Mouse (Mus musculus) embryonic facial prominence, embryonic 12.5 days (tissue): ENCODE data around the gene Ndufs2. TPM values are rescaled to one million over a fixed set of nuclear protein-coding genes. Genes with fewer than 3 reads are reported as not detected.

Source experiments
- ATAC-seq: fragments of 200-750 bp; cut with Nextera tagmentation; 2 replicates; pipeline ENCODE4 v1.8.0; 2017; ENCODE audit not compliant: insufficient number of reproducible peaks, insufficient read depth, low FRiP score, low TSS enrichment
- H3K27ac ChIP-seq: fragments of 300-500 bp; sonication (generic); 2 replicates; pipeline ENCODE4 v1.5.1; 2016; ENCODE audit warnings: mild to moderate bottlenecking
- H3K27me3 ChIP-seq: fragments of 300-500 bp; sonication (generic); 2 replicates; pipeline ENCODE4 v1.6.1; 2016; ENCODE audit warnings: mild to moderate bottlenecking, moderate library complexity
- H3K36me3 ChIP-seq: fragments of 300-500 bp; sonication (generic); 2 replicates; pipeline ENCODE4 v1.6.1; 2016; ENCODE audit warnings: mild to moderate bottlenecking
- H3K4me1 ChIP-seq: fragments of 300-500 bp; sonication (generic); 2 replicates; pipeline ENCODE4 v1.6.1; 2016
- H3K4me2 ChIP-seq: fragments of 300-500 bp; sonication (generic); replicated peaks from 2 replicates; pipeline ENCODE4 v1.6.1; 2016; ENCODE audit warnings: mild to moderate bottlenecking, moderate library complexity
- H3K4me3 ChIP-seq: fragments of 300-500 bp; sonication (generic); 2 replicates; pipeline ENCODE4 v1.5.1; 2016; ENCODE audit warnings: mild to moderate bottlenecking
- H3K9ac ChIP-seq: fragments of 300-500 bp; sonication (generic); 2 replicates; pipeline ENCODE4 v1.6.1; 2016; ENCODE audit warnings: mild to moderate bottlenecking, moderate library complexity
- H3K9me3 ChIP-seq: fragments of 300-500 bp; sonication (generic); 2 replicates; pipeline ENCODE4 v1.6.1; 2016; ENCODE audit warnings: mild to moderate bottlenecking, moderate library complexity
- WGBS: fragments of 180-500 bp; shearing (Covaris S2); methylation state at CpG from one replicate; pipeline ENCODE4 v1.1.7; 2016; 5-methylcytosine and 5-hydroxymethylcytosine counted together
- polyA plus RNA-seq: library from polyadenylated mRNA; unstranded; fragments of >200 nt; fragmentation: Nextera tagmentation; extraction: Ambion mirVana; gene quantifications from 2 replicates; pipeline ENCODE4 v1.2.1, GENCODE M21; 2016

Gene Ndufs2
- polyA plus RNA-seq = 236 and 243 TPM in 2 replicates

DNA sequence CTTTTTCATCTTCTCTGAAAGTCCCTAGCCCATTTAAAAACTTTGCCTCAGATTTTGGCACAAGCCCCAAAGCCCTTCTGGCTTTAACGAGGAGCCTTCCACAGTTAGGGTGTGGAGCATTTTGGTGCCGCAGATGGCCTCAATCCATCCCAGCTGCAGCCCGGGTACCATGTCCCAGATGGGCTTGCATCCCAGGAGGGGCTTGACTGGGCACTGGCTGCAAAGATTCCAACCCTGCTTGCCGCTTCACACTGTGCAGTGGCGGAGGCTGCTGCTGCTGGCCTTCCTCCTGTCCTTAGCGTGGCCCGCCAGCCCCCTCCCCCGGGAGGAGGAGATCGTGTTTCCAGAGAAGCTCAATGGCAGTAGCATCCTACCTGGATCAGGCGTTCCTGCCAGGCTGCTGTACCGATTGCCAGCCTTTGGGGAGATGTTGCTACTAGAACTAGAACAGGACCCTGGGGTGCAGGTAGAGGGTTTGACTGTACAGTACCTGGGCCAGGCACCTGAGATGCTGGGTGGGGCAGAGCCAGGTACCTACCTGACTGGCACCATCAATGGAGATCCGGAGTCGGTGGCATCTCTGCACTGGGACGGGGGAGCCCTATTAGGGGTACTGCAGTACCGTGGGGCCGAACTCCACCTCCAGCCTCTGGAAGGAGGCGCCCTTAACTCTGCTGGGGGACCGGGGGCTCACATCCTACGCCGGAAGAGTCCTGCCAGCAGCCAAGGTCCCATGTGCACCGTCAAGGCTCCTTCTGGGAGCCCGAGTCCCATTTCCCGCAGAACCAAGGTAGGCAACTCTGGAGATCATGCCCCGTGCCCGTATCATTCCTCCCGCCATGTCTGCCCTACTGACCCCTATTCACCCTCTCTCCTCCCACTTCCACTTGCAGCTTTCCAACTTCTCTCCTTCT, at the start of gene Ndufs2:
Gene Ndufs2, minus strand, starts transcription at position 709 of the 914 bp plus-strand sequence.
- H3K4me3 ChIP-seq = peak within 1 kb of the TSS; percentile 42
- H3K4me2 ChIP-seq = peak within 1 kb of the TSS; percentile 80
- ATAC-seq = 0 out of 2 replicates have a peak, but pooled peaks have one; percentile 10
- H3K36me3 ChIP-seq = peaks cover 16% of the 10 kb centered on the region
- no peaks in the 10 kb centered on the region for H3K9me3 ChIP-seq
- 8% methylated on average over 26 of the region's 26 CpGs for WGBS
- peak within 1 kb of the TSS; percentile 55 for H3K9ac ChIP-seq
- no peaks in the 10 kb centered on the region for H3K27me3 ChIP-seq
- peaks cover 63% of the 10 kb centered on the region for H3K4me1 ChIP-seq
- H3K27ac ChIP-seq = peak within 1 kb of the TSS; percentile 95

DNA sequence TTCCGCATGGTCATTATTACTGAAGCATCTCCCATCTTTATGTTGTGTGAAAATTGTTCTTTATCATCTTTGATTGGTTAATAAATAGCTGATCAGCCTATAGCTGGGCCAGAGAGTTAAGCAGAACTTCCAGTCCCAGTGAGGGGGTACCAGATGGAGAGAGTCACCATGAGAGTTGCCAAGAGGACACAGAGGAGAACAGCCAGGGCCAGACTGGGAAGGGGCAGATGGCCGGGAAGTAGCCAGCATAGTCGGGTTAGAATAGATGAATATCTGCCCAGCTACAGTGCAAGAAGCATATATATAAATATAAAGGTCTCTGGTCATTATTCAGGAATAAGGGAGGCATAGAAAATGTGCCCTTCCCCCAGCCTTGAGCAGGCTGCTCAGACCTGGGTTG, 47.0 kb upstream of the Ndufs2 start:
- Histone ChIP-seq H3K9ac (no peak overlapping the region), H3K4me1 (peaks cover 7% of the 10 kb centered on the region; the same call in 1 of the 2 replicates), H3K36me3 (no peaks in the 10 kb centered on the region), H3K27me3 (peaks cover 14% of the 10 kb centered on the region; the same call in 1 of the 2 replicates), H3K9me3 (no peaks in the 10 kb centered on the region), H3K27ac (no peak overlapping the region), H3K4me3 (no peak overlapping the region), H3K4me2 (no peak overlapping the region)
- WGBS = 71% methylated on average over 3 of the region's 3 CpGs
- no peak for ATAC-seq

DNA sequence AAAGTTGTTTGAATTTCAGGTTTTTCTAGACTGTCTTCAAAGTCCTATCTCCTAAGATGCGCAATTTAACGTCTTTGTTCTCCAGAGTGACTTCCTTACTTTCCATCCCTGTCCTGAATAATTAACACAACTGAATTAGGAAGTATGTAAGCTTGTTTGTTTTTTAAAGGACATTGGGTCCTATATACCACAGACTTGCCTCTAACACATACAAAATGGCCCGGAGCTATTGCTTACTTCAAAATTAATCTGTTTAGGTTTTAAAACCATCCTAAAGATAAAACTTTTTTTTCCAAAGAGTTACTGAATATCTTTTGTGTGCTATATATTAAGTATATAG, 43.8 kb upstream of the Ndufs2 start:
- H3K4me2 ChIP-seq = peak overlapping the region; percentile 69
- no peaks in the 10 kb centered on the region for H3K9me3 ChIP-seq
- H3K27ac ChIP-seq = peak overlapping the region; percentile 91
- ATAC-seq = no peak
- H3K4me3 ChIP-seq = peak overlapping the region; percentile 63
- H3K4me1 ChIP-seq = peaks cover 9% of the 10 kb centered on the region
- WGBS = 19% methylated on average over 3 of the region's 3 CpGs
- 0 out of 2 replicates have a peak overlapping the region, but pooled peaks have one; percentile 69 for H3K9ac ChIP-seq
- peaks cover 14% of the 10 kb centered on the region; the same call in 1 of the 2 replicates for H3K27me3 ChIP-seq
- peaks cover 2% of the 10 kb centered on the region; the same call in 1 of the 2 replicates for H3K36me3 ChIP-seq

- under 1% methylated on average over 42 of the region's 42 CpGs for WGBS
- Histone ChIP-seq H3K9ac (peak within 1 kb of the TSS; percentile 69), H3K4me1 (peaks cover 9% of the 10 kb centered on the region), H3K27ac (peak within 1 kb of the TSS; percentile 91), H3K27me3 (peaks cover 14% of the 10 kb centered on the region; the same call in 1 of the 2 replicates), H3K4me2 (peak within 1 kb of the TSS; percentile 69), H3K36me3 (peaks cover 6% of the 10 kb centered on the region), H3K4me3 (peak within 1 kb of the TSS; percentile 63), H3K9me3 (no peaks in the 10 kb centered on the region)
- peak; percentile 78 for ATAC-seq
These were observed 43.3 kb upstream of the Ndufs2 start, which contains the start of gene Ufc1 for GRCm38 (mm10) chr1:171294298-171295062. Gene Ufc1 (minus strand): TSS chr1:171295024.

DNA sequence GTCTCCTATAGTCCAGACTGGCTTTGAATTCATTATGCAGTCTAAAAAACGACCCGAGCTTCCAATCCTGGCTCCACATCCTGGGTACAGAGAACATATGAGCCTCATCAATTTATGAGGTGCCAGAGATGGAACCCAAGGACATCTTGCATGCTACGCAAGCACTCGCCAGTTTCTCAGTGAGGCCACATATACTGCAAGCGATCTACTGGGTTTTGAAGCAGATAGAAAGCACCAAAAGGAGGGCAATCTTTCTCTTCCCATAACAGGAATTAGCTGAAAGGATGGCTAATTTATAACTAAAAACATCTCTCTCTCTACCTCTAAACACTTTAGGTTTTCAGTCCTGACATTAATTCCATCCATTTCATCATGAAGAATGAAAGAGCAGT, 42.7 kb upstream of the Ndufs2 start:
- Histone ChIP-seq H3K4me3 (peak overlapping the region; percentile 63), H3K9me3 (no peaks in the 10 kb centered on the region), H3K9ac (peak overlapping the region; percentile 69), H3K36me3 (peaks cover 12% of the 10 kb centered on the region), H3K4me2 (peak overlapping the region; percentile 69), H3K27me3 (peaks cover 14% of the 10 kb centered on the region; the same call in 1 of the 2 replicates), H3K4me1 (peaks cover 9% of the 10 kb centered on the region), H3K27ac (peak overlapping the region; percentile 91)
- no peak for ATAC-seq
- 48% methylated on average over 5 of the region's 5 CpGs for WGBS

DNA sequence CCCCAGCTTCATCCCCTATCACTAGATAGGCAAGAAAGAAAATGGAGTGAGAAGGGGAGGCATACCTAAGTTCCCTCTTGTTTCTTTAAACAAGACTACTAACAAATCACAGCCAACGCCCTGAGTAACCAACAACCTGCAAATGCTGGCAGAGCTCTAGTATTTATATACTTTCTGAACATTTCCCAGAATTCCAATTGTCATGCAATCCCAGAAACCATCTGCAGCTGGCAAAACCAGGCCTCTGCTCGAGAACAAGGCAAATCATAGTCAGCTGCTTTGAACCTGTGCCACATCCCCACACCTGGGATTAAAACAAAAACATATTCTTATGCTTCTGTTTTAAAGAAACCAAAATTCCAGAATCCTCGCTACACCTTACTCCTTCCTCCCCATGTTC, 42.2 kb upstream of the Ndufs2 start:
- Histone ChIP-seq H3K36me3 (peaks cover 17% of the 10 kb centered on the region), H3K9ac (no peak overlapping the region), H3K9me3 (no peaks in the 10 kb centered on the region), H3K4me1 (peaks cover 10% of the 10 kb centered on the region), H3K27ac (no peak overlapping the region), H3K27me3 (peaks cover 11% of the 10 kb centered on the region; the same call in 1 of the 2 replicates), H3K4me2 (peak overlapping the region; percentile 69), H3K4me3 (peak overlapping the region; percentile 63; the same call in 1 of the 2 replicates)
- WGBS = 77% methylated on average over 3 of the region's 3 CpGs
- no peak for ATAC-seq

- H3K27me3 ChIP-seq = no peaks in the 10 kb centered on the region
- no peaks in the 10 kb centered on the region for H3K9me3 ChIP-seq
- H3K36me3 ChIP-seq = peaks cover 48% of the 10 kb centered on the region
- H3K4me3 ChIP-seq = peak overlapping the region; percentile 89
- peak overlapping the region; percentile 62 for H3K4me2 ChIP-seq
- WGBS = 52% methylated on average over 4 of the region's 4 CpGs
- H3K4me1 ChIP-seq = peaks cover 20% of the 10 kb centered on the region
- ATAC-seq = no peak
- no peak overlapping the region for H3K27ac ChIP-seq
- H3K9ac ChIP-seq = no peak overlapping the region
These were observed 37.1 kb upstream of the Ndufs2 start for GRCm38 (mm10) chr1:171288328-171288727.

DNA sequence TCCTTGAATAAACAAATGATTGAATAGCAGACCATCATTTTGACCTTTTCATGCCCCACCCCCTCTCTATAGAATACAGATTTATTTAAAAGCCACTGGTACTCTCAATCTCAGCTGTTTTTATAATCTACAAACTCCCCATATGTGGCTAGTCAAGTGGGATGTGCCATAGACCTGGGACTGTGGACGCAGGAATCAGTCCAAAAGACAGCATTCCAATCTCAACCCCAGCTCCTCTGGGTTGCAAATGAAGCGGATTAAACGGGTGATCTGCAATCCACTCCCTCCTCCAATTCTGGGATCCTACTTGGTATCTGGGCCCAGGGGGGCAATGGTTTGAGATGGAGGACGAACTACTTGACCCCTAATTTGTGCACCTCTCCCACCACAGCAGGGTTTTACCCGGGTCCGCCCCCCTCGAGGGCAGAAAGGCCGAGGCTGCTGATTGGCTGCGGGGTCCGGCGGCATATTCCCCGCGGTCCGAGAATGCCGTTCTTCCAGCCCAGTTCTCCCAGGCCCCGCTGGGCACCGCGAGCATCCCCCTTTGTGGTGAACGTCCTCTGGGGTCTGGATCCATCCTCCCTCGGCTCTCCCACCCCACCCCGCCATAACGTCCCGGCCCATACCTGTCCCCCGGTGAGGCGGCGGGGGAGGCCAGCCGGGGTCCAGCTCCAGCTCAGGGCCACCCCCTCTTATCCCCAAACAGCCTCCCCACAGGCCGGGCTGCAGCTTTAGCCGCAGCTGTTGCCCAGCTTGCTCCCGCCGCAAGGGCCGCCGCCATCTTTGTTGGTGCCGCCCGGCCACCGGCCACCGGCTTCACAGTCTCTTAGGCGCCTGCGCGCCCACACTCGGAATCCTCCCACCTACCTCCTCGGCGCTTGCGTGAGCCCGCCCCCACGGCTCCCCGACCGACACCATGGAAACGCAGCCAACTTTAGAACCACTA, 36.2 kb upstream of the Ndufs2 start, which contains the start of gene Usp21:
Gene Usp21, minus strand, starts transcription at position 856 of the 946 bp plus-strand sequence.
- peak; percentile 91 for ATAC-seq
- peak within 1 kb of the TSS; percentile 89 for H3K4me3 ChIP-seq
- peak within 1 kb of the TSS; percentile 93 for H3K27ac ChIP-seq
- H3K27me3 ChIP-seq = no peaks in the 10 kb centered on the region
- peak within 1 kb of the TSS; percentile 95 for H3K9ac ChIP-seq
- under 1% methylated on average over 49 of the region's 49 CpGs for WGBS
- H3K9me3 ChIP-seq = no peaks in the 10 kb centered on the region
- H3K36me3 ChIP-seq = peaks cover 57% of the 10 kb centered on the region
- H3K4me1 ChIP-seq = peaks cover 19% of the 10 kb centered on the region
- peak within 1 kb of the TSS; percentile 62 for H3K4me2 ChIP-seq

- Histone ChIP-seq H3K27ac (no peak overlapping the region), H3K36me3 (peaks cover 61% of the 10 kb centered on the region), H3K9ac (peak overlapping the region; percentile 95), H3K27me3 (no peaks in the 10 kb centered on the region), H3K4me3 (peak overlapping the region; percentile 89), H3K9me3 (no peaks in the 10 kb centered on the region), H3K4me1 (peaks cover 24% of the 10 kb centered on the region), H3K4me2 (peak overlapping the region; percentile 62)
- ATAC-seq = no peak
- WGBS = 90% methylated on average over 19 of the region's 19 CpGs
These were observed 35.3 kb upstream of the Ndufs2 start for GRCm38 (mm10) chr1:171286517-171286916.

GRCm38 (mm10) chr1:171285096-171285892, 34.1 kb upstream of the Ndufs2 start:
- Histone ChIP-seq H3K9me3 (no peaks in the 10 kb centered on the region), H3K4me1 (peaks cover 24% of the 10 kb centered on the region), H3K9ac (0 out of 2 replicates have a peak overlapping the region, but pooled peaks have one; percentile 7), H3K27ac (peak overlapping the region; percentile 17; the same call in 1 of the 2 replicates), H3K4me3 (no peak overlapping the region), H3K27me3 (no peaks in the 10 kb centered on the region), H3K4me2 (no peak overlapping the region), H3K36me3 (peaks cover 61% of the 10 kb centered on the region)
- no peak for ATAC-seq
- WGBS = 88% methylated on average over 20 of the region's 20 CpGs
